Mouse (Mus musculus): ENCODE measurements around the gene Als2. TPM values are rescaled to one million over a fixed set of nuclear protein-coding genes. Genes with fewer than 3 reads are reported as not detected.

The Als2 gene
- polyA plus RNA-seq, 1 experiment from 2014 or later: 13.5 TPM

DNA sequence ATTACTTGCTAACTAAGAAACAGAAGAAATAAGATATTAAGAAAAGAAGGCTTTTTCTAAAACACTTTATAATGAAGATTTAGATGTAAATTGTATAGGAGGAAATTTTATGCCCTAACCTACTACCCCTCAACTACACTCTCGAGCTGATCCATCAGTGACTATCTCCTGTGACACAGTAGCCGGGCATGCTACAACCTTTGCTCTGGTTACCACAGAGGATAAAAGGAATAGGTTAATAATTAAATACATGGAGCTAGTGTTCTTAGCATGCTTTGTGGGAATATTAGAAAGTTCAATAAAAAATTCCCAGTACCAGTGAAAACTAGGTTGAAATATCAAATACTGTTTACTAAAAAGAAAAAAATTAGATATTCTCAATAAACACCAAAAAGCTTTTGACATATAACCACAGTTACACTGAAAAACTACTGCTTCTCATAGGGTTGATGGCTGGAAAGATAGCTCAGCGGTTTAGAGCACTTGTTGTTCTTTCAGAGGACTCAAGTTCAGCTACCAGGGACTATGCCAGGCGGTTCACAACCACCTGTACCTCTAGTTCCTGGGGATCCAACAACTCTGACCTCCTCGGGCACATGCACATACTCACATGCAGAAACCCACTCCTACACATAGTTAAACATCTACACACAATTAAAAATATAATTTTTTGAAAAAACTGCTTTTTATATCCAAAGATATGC lies 24.8 kb downstream of the Als2 start:
- ATAC-seq (ENCODE audit: insufficient read depth) (no peak), DNase-seq (no peak)
- no peak for TF ChIP-seq CTCF (IDR thresholded peaks at IDR 0.05; ENCODE audit: low read depth)
- Histone ChIP-seq H3K4me3 (ENCODE audit: low read depth, low read length) (no peak overlapping the region), H3K4me1 (ENCODE audit: insufficient read depth) (no peaks in the 10 kb centered on the region), H3K4me2 (no peak overlapping the region), H3K9me3 (ENCODE audit: low read depth, low read length) (no peaks in the 10 kb centered on the region), H3K36me3 (ENCODE audit: insufficient read depth) (peaks cover 24% of the 10 kb centered on the region; the same call in 1 of the 2 replicates), H3K27ac (ENCODE audit: low read depth) (no peak overlapping the region), H3K9ac (no peak overlapping the region), H3K27me3 (ENCODE audit: insufficient read depth, low read length) (no peaks in the 10 kb centered on the region)
- WGBS: 63% methylated on average over 5 of the region's 5 CpGs

DNA sequence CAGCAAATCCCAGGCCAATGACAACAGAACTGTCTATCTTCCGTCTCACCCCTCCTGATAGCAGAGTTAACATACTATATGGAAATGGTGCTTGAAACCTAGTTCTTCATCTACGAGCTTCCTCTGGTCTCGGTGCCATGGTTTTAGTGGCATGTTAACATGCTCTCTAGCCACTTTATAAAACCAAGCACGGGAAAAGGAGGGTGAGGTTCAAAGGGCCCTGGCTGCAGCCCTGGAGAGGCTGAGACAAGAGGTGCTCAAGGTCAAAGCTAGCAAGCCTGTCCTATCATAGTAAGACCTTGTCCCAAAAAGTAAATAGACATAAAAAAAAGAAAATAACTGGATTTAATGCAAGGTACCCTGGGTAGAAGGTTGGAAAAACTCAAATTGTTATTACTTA lies 25.4 kb downstream of the Als2 start:
- Histone ChIP-seq H3K27ac (ENCODE audit: low read depth) (no peak overlapping the region), H3K36me3 (ENCODE audit: insufficient read depth) (peaks cover 24% of the 10 kb centered on the region; the same call in 1 of the 2 replicates), H3K9me3 (ENCODE audit: low read depth, low read length) (no peaks in the 10 kb centered on the region), H3K27me3 (ENCODE audit: insufficient read depth, low read length) (no peaks in the 10 kb centered on the region), H3K4me3 (ENCODE audit: low read depth, low read length) (no peak overlapping the region), H3K4me1 (ENCODE audit: insufficient read depth) (no peaks in the 10 kb centered on the region), H3K4me2 (no peak overlapping the region), H3K9ac (no peak overlapping the region)
- ATAC-seq (ENCODE audit: insufficient read depth): no peak
- no peak for TF ChIP-seq CTCF (IDR thresholded peaks at IDR 0.05; ENCODE audit: low read depth)
- 65% methylated on average over 4 of the region's 4 CpGs for WGBS
- no peak for DNase-seq

DNA sequence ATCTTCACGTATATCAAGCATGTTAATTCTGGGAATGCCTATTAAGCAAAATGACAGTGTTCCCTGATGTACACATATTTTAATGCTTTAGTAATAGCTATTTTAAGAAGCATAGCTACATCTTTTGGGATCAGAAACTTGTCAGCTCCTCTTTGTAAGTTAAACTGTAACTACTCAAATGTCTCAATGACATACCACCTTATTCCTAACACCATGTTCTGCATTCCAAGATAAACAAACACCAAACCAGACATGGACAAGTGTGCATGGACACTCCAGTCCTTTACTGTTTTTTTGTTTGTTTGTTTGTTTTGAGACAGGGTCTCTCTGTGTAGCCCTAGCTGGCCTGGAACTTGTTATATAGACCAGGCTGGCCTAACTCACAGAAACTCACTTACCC lies 28.7 kb downstream of the Als2 start:
- Histone ChIP-seq H3K27ac (ENCODE audit: low read depth) (no peak overlapping the region), H3K9me3 (ENCODE audit: low read depth, low read length) (no peaks in the 10 kb centered on the region), H3K9ac (no peak overlapping the region), H3K4me2 (no peak overlapping the region), H3K4me1 (ENCODE audit: insufficient read depth) (no peaks in the 10 kb centered on the region), H3K4me3 (ENCODE audit: low read depth, low read length) (no peak overlapping the region), H3K27me3 (ENCODE audit: insufficient read depth, low read length) (no peaks in the 10 kb centered on the region), H3K36me3 (ENCODE audit: insufficient read depth) (peaks cover 12% of the 10 kb centered on the region; the same call in 1 of the 2 replicates)
- TF ChIP-seq CTCF (IDR thresholded peaks at IDR 0.05; ENCODE audit: low read depth): no peak
- WGBS: 71% methylated on average over 1 of the region's 1 CpGs
- DNase-seq (no peak), ATAC-seq (ENCODE audit: insufficient read depth) (no peak)

DNA sequence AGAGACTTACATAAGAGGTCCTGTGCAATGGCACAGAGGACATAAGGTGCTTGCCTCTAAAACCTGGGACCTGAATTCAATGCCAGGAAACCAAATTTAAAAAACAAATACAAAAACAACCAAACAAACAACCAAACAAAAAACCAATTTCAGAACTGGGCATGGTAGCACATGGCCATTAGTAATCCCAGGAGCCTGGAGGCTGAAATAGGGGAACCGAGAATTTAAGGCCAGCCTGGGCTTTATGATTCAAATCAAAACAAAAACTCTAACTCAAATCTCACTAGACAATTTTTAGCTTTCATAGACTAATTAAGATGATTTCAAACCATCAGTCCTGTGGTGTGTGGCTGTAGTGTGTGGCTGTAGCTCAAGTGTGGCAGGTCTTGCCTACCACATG lies 32.5 kb downstream of the Als2 start:
- DNase-seq (no peak), ATAC-seq (ENCODE audit: insufficient read depth) (no peak)
- H3K36me3 ChIP-seq (ENCODE audit: insufficient read depth): peaks cover 36% of the 10 kb centered on the region
- no peak overlapping the region for H3K27ac ChIP-seq (ENCODE audit: low read depth)
- H3K27me3 ChIP-seq (ENCODE audit: insufficient read depth, low read length): no peaks in the 10 kb centered on the region
- no peaks in the 10 kb centered on the region for H3K4me1 ChIP-seq (ENCODE audit: insufficient read depth)
- no peak overlapping the region for H3K4me2 ChIP-seq
- WGBS: 77% methylated on average over 1 of the region's 1 CpGs
- no peak overlapping the region for H3K9ac ChIP-seq
- no peaks in the 10 kb centered on the region for H3K9me3 ChIP-seq (ENCODE audit: low read depth, low read length)
- TF ChIP-seq CTCF (IDR thresholded peaks at IDR 0.05; ENCODE audit: low read depth): no peak
- no peak overlapping the region for H3K4me3 ChIP-seq (ENCODE audit: low read depth, low read length)

DNA sequence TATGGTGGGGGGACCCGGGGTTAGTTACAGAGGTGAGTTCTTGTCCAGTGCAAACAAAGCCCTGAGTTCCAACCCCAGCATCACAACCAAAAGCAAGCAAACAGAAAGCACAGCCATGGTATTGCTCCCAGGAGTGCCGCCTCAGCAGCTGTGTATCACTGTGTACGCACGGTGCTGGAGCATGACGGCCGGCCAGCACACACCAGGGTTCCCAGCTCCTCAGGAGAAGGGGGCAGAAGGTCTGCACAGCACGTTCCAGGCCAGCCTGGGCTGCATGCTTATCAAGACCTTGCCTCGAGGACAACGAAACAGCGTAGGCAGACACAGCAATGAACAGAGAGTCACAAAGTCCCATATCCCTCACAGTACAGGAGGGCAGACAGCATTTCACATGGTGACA lies 34.7 kb downstream of the Als2 start:
- 85% methylated on average over 10 of the region's 10 CpGs for WGBS

DNA sequence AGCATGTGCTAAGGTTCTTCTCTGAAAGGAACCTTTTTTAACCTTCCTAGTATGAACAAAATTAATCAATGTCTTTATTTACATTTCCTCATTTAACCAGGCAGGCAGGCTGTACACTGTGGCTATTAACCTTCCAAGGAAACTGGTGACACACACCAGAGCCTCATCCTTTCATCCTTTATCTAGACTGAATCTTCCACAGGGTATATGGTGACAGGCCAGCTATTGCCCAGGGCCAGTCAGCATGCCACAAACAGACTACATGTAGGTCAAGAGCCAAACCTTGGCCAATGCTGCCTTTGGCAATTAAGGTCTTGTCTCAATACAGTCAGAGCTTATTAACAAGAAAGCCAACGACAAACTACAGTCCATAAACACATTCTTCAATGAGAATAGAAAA lies 35.5 kb downstream of the Als2 start:
- WGBS: 70% methylated on average over 1 of the region's 1 CpGs
- Histone ChIP-seq H3K4me3 (ENCODE audit: low read depth, low read length) (no peak overlapping the region), H3K27me3 (ENCODE audit: insufficient read depth, low read length) (no peaks in the 10 kb centered on the region), H3K4me1 (ENCODE audit: insufficient read depth) (no peaks in the 10 kb centered on the region), H3K9me3 (ENCODE audit: low read depth, low read length) (no peaks in the 10 kb centered on the region), H3K27ac (ENCODE audit: low read depth) (no peak overlapping the region), H3K9ac (no peak overlapping the region), H3K4me2 (no peak overlapping the region), H3K36me3 (ENCODE audit: insufficient read depth) (peaks cover 33% of the 10 kb centered on the region)
- no peak for TF ChIP-seq CTCF (IDR thresholded peaks at IDR 0.05; ENCODE audit: low read depth)
- no peak for DNase-seq
- no peak for ATAC-seq (ENCODE audit: insufficient read depth)

More for the DNA sequence above, 34.7 kb downstream of the Als2 start:
- Histone ChIP-seq H3K4me3 (ENCODE audit: low read depth, low read length) (no peak overlapping the region), H3K27me3 (ENCODE audit: insufficient read depth, low read length) (no peaks in the 10 kb centered on the region), H3K4me2 (no peak overlapping the region), H3K36me3 (ENCODE audit: insufficient read depth) (peaks cover 31% of the 10 kb centered on the region), H3K9me3 (ENCODE audit: low read depth, low read length) (no peaks in the 10 kb centered on the region), H3K9ac (no peak overlapping the region), H3K4me1 (ENCODE audit: insufficient read depth) (no peaks in the 10 kb centered on the region), H3K27ac (ENCODE audit: low read depth) (no peak overlapping the region)
- no peak for TF ChIP-seq CTCF (IDR thresholded peaks at IDR 0.05; ENCODE audit: low read depth)
- no peak for DNase-seq
- no peak for ATAC-seq (ENCODE audit: insufficient read depth)

DNA sequence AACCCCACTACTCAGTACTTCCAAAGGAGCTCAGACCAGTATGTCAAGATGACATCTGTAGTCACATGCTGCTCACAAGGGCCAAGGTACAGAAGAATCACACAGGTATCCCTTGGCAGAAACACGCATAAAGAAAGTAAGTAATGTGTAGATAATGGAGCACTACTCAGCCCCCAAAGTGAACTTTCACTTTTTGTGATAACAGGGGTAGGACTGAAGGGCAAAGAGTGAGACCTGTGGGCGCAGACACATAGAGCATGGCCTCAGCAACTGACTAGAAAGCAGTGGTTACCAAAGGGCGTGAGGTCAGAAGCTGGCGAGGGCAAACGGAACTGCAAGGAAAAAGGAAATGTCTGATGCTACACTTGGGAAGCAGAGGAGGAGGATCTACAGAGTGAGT lies 36.1 kb downstream of the Als2 start:
- Histone ChIP-seq H3K4me1 (ENCODE audit: insufficient read depth) (no peaks in the 10 kb centered on the region), H3K36me3 (ENCODE audit: insufficient read depth) (peaks cover 35% of the 10 kb centered on the region), H3K4me2 (no peak overlapping the region), H3K27ac (ENCODE audit: low read depth) (no peak overlapping the region), H3K4me3 (ENCODE audit: low read depth, low read length) (no peak overlapping the region), H3K27me3 (ENCODE audit: insufficient read depth, low read length) (no peaks in the 10 kb centered on the region), H3K9me3 (ENCODE audit: low read depth, low read length) (no peaks in the 10 kb centered on the region), H3K9ac (no peak overlapping the region)
- ATAC-seq (ENCODE audit: insufficient read depth): no peak
- 73% methylated on average over 5 of the region's 5 CpGs for whole genome bisulfite sequencing
- TF ChIP-seq CTCF (IDR thresholded peaks at IDR 0.05; ENCODE audit: low read depth): no peak
- DNase-seq: no peak

Measured in lung, embryonic 14.5 days (tissue).